Mouse (Mus musculus) C2C12 (cell line): ENCODE data around the gene Slc7a9. TPM values are rescaled to one million over a fixed set of nuclear protein-coding genes. Genes with fewer than 3 reads are reported as not detected.

Source experiments
- H3K27me3 ChIP-seq: one replicate; pipeline ENCODE4 v1.6.1; 2011; ENCODE audit not compliant: control insufficient read depth, insufficient read depth, insufficient read length
- H3K36me3 ChIP-seq: one replicate; pipeline ENCODE4 v1.6.1; 2011; ENCODE audit not compliant: control insufficient read depth, insufficient read depth
- H3K4me3 ChIP-seq: one replicate; pipeline ENCODE4 v1.5.1; 2011; ENCODE audit warnings: mild to moderate bottlenecking, control low read depth; ENCODE audit not compliant: poor library complexity, insufficient read depth, severe bottlenecking
- H3K79me2 ChIP-seq: one replicate; pipeline ENCODE4 v1.6.1; 2011; ENCODE audit not compliant: control insufficient read depth, insufficient read depth
- H3K79me3 ChIP-seq: one replicate; pipeline ENCODE4 v1.6.1; 2011; ENCODE audit warnings: low read depth, control low read depth
- H3ac ChIP-seq: one replicate; pipeline ENCODE3; 2011; ENCODE audit warnings: low read depth; ENCODE audit not compliant: control insufficient read depth, insufficient read length
- CEBPB ChIP-seq: IDR thresholded peaks from one replicate; pipeline ENCODE4 v1.6.1; 2011; ENCODE audit warnings: low read depth, mild to moderate bottlenecking, control low read depth, moderate library complexity
- CTCF ChIP-seq: IDR thresholded peaks from one replicate; pipeline ENCODE4 v1.5.1; 2011; ENCODE audit not compliant: control insufficient read depth, insufficient read depth, insufficient read length
- FOSL1 ChIP-seq: IDR thresholded peaks from one replicate; pipeline ENCODE4 v1.8.0; 2011; ENCODE audit warnings: mild to moderate bottlenecking, low read length; ENCODE audit not compliant: poor library complexity, insufficient read depth, severe bottlenecking
- MAX ChIP-seq: IDR thresholded peaks from one replicate; pipeline ENCODE4 v1.6.1; 2011; ENCODE audit warnings: mild to moderate bottlenecking, control low read depth
- MYOD1 ChIP-seq: IDR thresholded peaks from one replicate; pipeline ENCODE4 v1.6.1; 2011; ENCODE audit warnings: low read depth; ENCODE audit not compliant: control insufficient read depth, insufficient read length
- MYOG ChIP-seq: IDR thresholded peaks from one replicate; pipeline ENCODE4 v1.6.1; 2011; ENCODE audit not compliant: control insufficient read depth, insufficient read length; ENCODE audit errors: extremely low read depth
- USF1 ChIP-seq: IDR thresholded peaks from one replicate; pipeline ENCODE4 v1.6.1; 2011; ENCODE audit warnings: low read depth, mild to moderate bottlenecking, control low read depth, moderate library complexity
- polyA plus RNA-seq: library from polyadenylated mRNA; unstranded; fragments of >200 nt; fragmentation: generic; extraction: Trizol; gene quantifications from one replicate; pipeline ENCODE4 v1.2.1, GENCODE M21; 2012; ENCODE audit warnings: missing spikeins

The Slc7a9 gene
- polyA plus RNA-seq, 1 experiment = not detected

GRCm38 (mm10) chr7:35460971-35461370, 12.4 kb downstream of the Slc7a9 start:
- H3K4me3 ChIP-seq = no peak overlapping the region
- no peaks in the 10 kb centered on the region for H3K36me3 ChIP-seq
- no peaks in the 10 kb centered on the region for H3K79me3 ChIP-seq
- peaks cover 46% of the 10 kb centered on the region for H3K27me3 ChIP-seq
- H3K79me2 ChIP-seq = no peaks in the 10 kb centered on the region
- no peak for TF ChIP-seq CEBPB
- no peak overlapping the region for H3ac ChIP-seq

DNA sequence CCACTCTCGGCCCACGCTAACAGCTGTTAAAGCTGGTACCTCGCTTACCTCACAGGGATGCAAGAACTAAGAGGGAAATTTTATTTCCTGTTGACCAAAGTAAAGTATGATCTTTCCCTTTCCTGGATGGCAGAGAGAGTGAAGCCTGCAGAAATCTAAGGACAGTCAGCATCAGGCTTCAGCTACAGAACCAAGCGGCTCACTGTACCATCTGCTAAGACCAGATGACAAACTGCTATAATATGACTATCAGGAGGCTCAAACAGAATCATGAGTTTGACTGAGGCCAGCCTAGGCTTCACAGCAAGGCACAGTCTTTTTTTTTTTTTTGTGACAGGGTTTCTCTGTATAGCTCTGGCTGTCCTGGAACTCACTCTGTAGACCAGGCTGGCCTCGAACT, 16.4 kb downstream of the Slc7a9 start:
- no peaks in the 10 kb centered on the region for H3K79me3 ChIP-seq
- H3K4me3 ChIP-seq = no peak overlapping the region
- no peak for TF ChIP-seq MAX
- TF ChIP-seq MYOG = no peak
- TF ChIP-seq USF1 = no peak
- no peak for TF ChIP-seq CTCF
- TF ChIP-seq MYOD1 = no peak
- no peak for TF ChIP-seq CEBPB
- H3K27me3 ChIP-seq = peaks cover 41% of the 10 kb centered on the region
- no peak overlapping the region for H3ac ChIP-seq
- no peaks in the 10 kb centered on the region for H3K79me2 ChIP-seq
- H3K36me3 ChIP-seq = no peaks in the 10 kb centered on the region

GRCm38 (mm10) chr7:35467856-35468255, 19.3 kb downstream of the Slc7a9 start:
- no peak overlapping the region for H3ac ChIP-seq
- H3K79me3 ChIP-seq = no peaks in the 10 kb centered on the region
- H3K36me3 ChIP-seq = no peaks in the 10 kb centered on the region
- H3K27me3 ChIP-seq = peaks cover 36% of the 10 kb centered on the region
- H3K79me2 ChIP-seq = no peaks in the 10 kb centered on the region
- H3K4me3 ChIP-seq = no peak overlapping the region
- TF ChIP-seq MYOG (no peak), MYOD1 (no peak), FOSL1 (no peak), CEBPB (no peak), USF1 (no peak), CTCF (no peak), MAX (no peak)

GRCm38 (mm10) chr7:35470794-35471193, 22.2 kb downstream of the Slc7a9 start:
- H3K27me3 ChIP-seq = peaks cover 37% of the 10 kb centered on the region
- H3K79me2 ChIP-seq = no peaks in the 10 kb centered on the region
- no peaks in the 10 kb centered on the region for H3K36me3 ChIP-seq
- H3K4me3 ChIP-seq = no peak overlapping the region
- no peak for TF ChIP-seq MAX
- TF ChIP-seq FOSL1 = no peak
- H3K79me3 ChIP-seq = no peaks in the 10 kb centered on the region
- no peak overlapping the region for H3ac ChIP-seq

- Histone ChIP-seq H3K79me2 (no peaks in the 10 kb centered on the region), H3ac (no peak overlapping the region), H3K27me3 (peaks cover 30% of the 10 kb centered on the region), H3K79me3 (no peaks in the 10 kb centered on the region), H3K4me3 (no peak overlapping the region), H3K36me3 (no peaks in the 10 kb centered on the region)
- no peak for TF ChIP-seq MAX
- no peak for TF ChIP-seq FOSL1
- no peak for TF ChIP-seq MYOG
- no peak for TF ChIP-seq MYOD1
- no peak for TF ChIP-seq CEBPB
- no peak for TF ChIP-seq USF1
- TF ChIP-seq CTCF = no peak
Observed at GRCm38 (mm10) chr7:35476457-35476856, 27.9 kb downstream of the Slc7a9 start.

GRCm38 (mm10) chr7:35485126-35485525, 36.5 kb downstream of the Slc7a9 start:
- H3ac ChIP-seq = no peak overlapping the region
- no peaks in the 10 kb centered on the region for H3K79me2 ChIP-seq
- H3K27me3 ChIP-seq = peaks cover 39% of the 10 kb centered on the region
- H3K4me3 ChIP-seq = no peak overlapping the region
- no peak for TF ChIP-seq CEBPB
- TF ChIP-seq CTCF = no peak
- TF ChIP-seq MYOD1 = no peak
- TF ChIP-seq MAX = no peak
- no peak for TF ChIP-seq MYOG
- TF ChIP-seq FOSL1 = no peak
- no peak for TF ChIP-seq USF1
- H3K36me3 ChIP-seq = no peaks in the 10 kb centered on the region
- no peaks in the 10 kb centered on the region for H3K79me3 ChIP-seq
